Mouse (Mus musculus) Patski (cell line): Measurements from ENCODE around the gene Zfp467. TPM values are rescaled to one million over a fixed set of nuclear protein-coding genes. Genes with fewer than 3 reads are reported as not detected.
A peak's percentile ranks its signal among the peaks of the same experiment; 100 is the strongest.

Experiments
- ATAC-seq: fragments of 100-300 bp; one replicate; pipeline ENCODE4 v1.8.0; 2021
- CTCF ChIA-PET: fragments of 350-600 bp; sonication (Branson Sonifier 250); formaldehyde crosslinking; loops from one replicate; lab custom pipeline; 2022; ENCODE audit warnings: inconsistent platforms; lab: Charles Lee
- POLR2A ChIA-PET: fragments of 350-600 bp; sonication (Branson Sonifier 250); formaldehyde crosslinking; loops from one replicate; lab custom pipeline; 2022; ENCODE audit warnings: antibody characterized with exemption, inconsistent platforms; lab: Charles Lee
- DNase-seq: peaks from one replicate; pipeline ENCODE4 v3.0.0-alpha.2; 2011; ENCODE audit warnings: low read depth, low spot score
- H3K27me3 ChIP-seq: fragments of 371-371 bp; one replicate; pipeline ENCODE4 v1.5.1; 2021
- CTCF ChIP-seq: fragments of 100-300 bp; IDR thresholded peaks from one replicate; pipeline ENCODE4 v1.5.1; 2021
- in situ Hi-C: fragments of 300-500 bp; cut with MboI; formaldehyde crosslinking; loops from 3 replicates; pipeline ENCODE4 v1.11.1; 2018; ENCODE audit warnings: low pct_unique_long_range_greater_than_20kb, mixed read lengths
- polyA plus RNA-seq: library from polyadenylated mRNA; unstranded; gene quantifications from one replicate; pipeline ENCODE4 v1.2.3, GENCODE M21; 2021

Zfp467 gene
- polyA plus RNA-seq, 1 experiment from 2014 or later = 30.7 TPM

- H3K27me3 ChIP-seq = no peaks in the 10 kb centered on the region
- no peak for TF ChIP-seq CTCF
- ATAC-seq (no peak), DNase-seq (no peak)
- ChIA-PET CTCF (interaction anchor here (1.3 kb wide), 1 partner anchor 32 kb away, joined by 3 read pairs; no protein-coding TSS in a partner anchor), POLR2A (no interaction called here)
- in situ Hi-C loops = no loop called here
Measured at GRCm38 (mm10) chr6:48428769-48429557, 16.7 kb downstream of the Zfp467 start.

- DNase-seq (no peak), ATAC-seq (peak; percentile 68)
- no peak for TF ChIP-seq CTCF
- in situ Hi-C loops = no loop called here
- ChIA-PET POLR2A (interaction anchor here (0.6 to 1.0 kb wide), 2 partner anchors 12 to 18 kb away, joined by 3 to 4 read pairs; no protein-coding TSS in a partner anchor), CTCF (interaction anchor here (2.2 kb wide), 1 partner anchor 16 kb away, joined by 6 read pairs; no protein-coding TSS in a partner anchor)
- no peaks in the 10 kb centered on the region for H3K27me3 ChIP-seq
Measured at GRCm38 (mm10) chr6:48426956-48427355, 18.7 kb downstream of the Zfp467 start.

- DNase-seq (no peak), ATAC-seq (no peak)
- CTCF ChIA-PET = no interaction called here
- no peaks in the 10 kb centered on the region for H3K27me3 ChIP-seq
- TF ChIP-seq CTCF = no peak
- in situ Hi-C loops = no loop called here
- POLR2A ChIA-PET = no interaction called here
Measured at GRCm38 (mm10) chr6:48424074-48424473, 21.6 kb downstream of the Zfp467 start.

GRCm38 (mm10) chr6:48423336-48423735 lies 22.3 kb downstream of the Zfp467 start:
- DNase-seq = no peak
- ATAC-seq = no peak
- no peaks in the 10 kb centered on the region for H3K27me3 ChIP-seq
- in situ Hi-C loops = no loop called here
- POLR2A ChIA-PET = no interaction called here
- CTCF ChIA-PET = interaction anchor here (0.9 to 1.7 kb wide), 2 partner anchors 11 to 14 kb away, joined by 3 to 5 read pairs; no protein-coding TSS in a partner anchor
- TF ChIP-seq CTCF = no peak

GRCm38 (mm10) chr6:48420647-48421046 lies 25.0 kb downstream of the Zfp467 start:
- POLR2A ChIA-PET = no interaction called here
- in situ Hi-C loops = no loop called here
- no peak for ATAC-seq

GRCm38 (mm10) chr6:48416486-48416885 lies 29.1 kb downstream of the Zfp467 start:
- TF ChIP-seq CTCF = no peak
- DNase-seq (no peak), ATAC-seq (no peak)
- in situ Hi-C loops = no loop called here
- POLR2A ChIA-PET = no interaction called here
- no peaks in the 10 kb centered on the region for H3K27me3 ChIP-seq
- CTCF ChIA-PET = interaction anchor here (0.6 kb wide), 1 partner anchor 250 kb away, joined by 3 read pairs; no protein-coding TSS in a partner anchor

More at GRCm38 (mm10) chr6:48420647-48421046, 25.0 kb downstream of the Zfp467 start:
- H3K27me3 ChIP-seq = no peaks in the 10 kb centered on the region
- DNase-seq = no peak
- CTCF ChIA-PET = interaction anchor here (0.6 kb wide), 1 partner anchor 12 kb away, joined by 3 read pairs; no protein-coding TSS in a partner anchor
- TF ChIP-seq CTCF = no peak

- ChIA-PET CTCF (no interaction called here), POLR2A (interaction anchor here (0.9 kb wide), 1 partner anchor 284 kb away, joined by 3 read pairs; no protein-coding TSS in a partner anchor)
- no peaks in the 10 kb centered on the region for H3K27me3 ChIP-seq
- in situ Hi-C loops = no loop called here
- no peak for ATAC-seq
- no peak for TF ChIP-seq CTCF
- no peak for DNase-seq
Measured at GRCm38 (mm10) chr6:48415636-48416035, 30.0 kb downstream of the Zfp467 start.

- in situ Hi-C loops = no loop called here
- DNase-seq (no peak), ATAC-seq (no peak)
- POLR2A ChIA-PET = interaction anchor here (0.9 kb wide), 1 partner anchor 285 kb away, joined by 3 read pairs; no protein-coding TSS in a partner anchor
- no peaks in the 10 kb centered on the region for H3K27me3 ChIP-seq
- no peak for TF ChIP-seq CTCF
- CTCF ChIA-PET = no interaction called here
Measured at GRCm38 (mm10) chr6:48414886-48415285, 30.7 kb downstream of the Zfp467 start.

GRCm38 (mm10) chr6:48413081-48413480 lies 32.5 kb downstream of the Zfp467 start:
- in situ Hi-C loops = no loop called here
- ChIA-PET POLR2A (interaction anchor here (0.6 kb wide), 1 partner anchor 397 kb away, joined by 3 read pairs; no protein-coding TSS in a partner anchor), CTCF (no interaction called here)
- TF ChIP-seq CTCF = no peak
- no peak for DNase-seq
- H3K27me3 ChIP-seq = no peaks in the 10 kb centered on the region
- ATAC-seq = no peak

GRCm38 (mm10) chr6:48412662-48413061 lies 33.0 kb downstream of the Zfp467 start:
- ChIA-PET CTCF (no interaction called here), POLR2A (no interaction called here)
- no peak for TF ChIP-seq CTCF
- DNase-seq (no peak), ATAC-seq (no peak)
- H3K27me3 ChIP-seq = no peaks in the 10 kb centered on the region
- in situ Hi-C loops = no loop called here

- POLR2A ChIA-PET = no interaction called here
- no peak for TF ChIP-seq CTCF
- no peak for ATAC-seq
- in situ Hi-C loops = no loop called here
- no peaks in the 10 kb centered on the region for H3K27me3 ChIP-seq
- CTCF ChIA-PET = interaction anchor here (1.3 kb wide), 1 partner anchor 10 kb away, joined by 4 read pairs; no protein-coding TSS in a partner anchor
- no peak for DNase-seq
Measured at GRCm38 (mm10) chr6:48412147-48412546, 33.5 kb downstream of the Zfp467 start.
